Mouse (Mus musculus) liver, embryonic 14.5 days (tissue): ENCODE measurements around the gene Mtap.

ENCODE experiments used
- CTCF ChIP-seq: IDR thresholded peaks from 2 replicates; pipeline ENCODE4 v1.5.1; 2016; ENCODE audit warnings: antibody characterized with exemption, low read depth, control low read depth
- EP300 ChIP-seq: IDR thresholded peaks from 2 replicates; pipeline ENCODE4 v1.6.1; 2016; ENCODE audit warnings: antibody characterized with exemption, low read depth

- no peak for TF ChIP-seq CTCF
- no peak for TF ChIP-seq EP300
Measured at GRCm38 (mm10) chr4:89210314-89210713, 73.4 kb downstream of the Mtap start.
